Mouse (Mus musculus) myocyte (in vitro differentiated cells): ENCODE measurements around the gene Atp1b2.

Experiments
- CEBPB ChIP-seq: IDR thresholded peaks from 2 replicates; pipeline ENCODE4 v1.6.1; 2011; ENCODE audit warnings: mild to moderate bottlenecking, moderate library complexity; ENCODE audit not compliant: poor library complexity, insufficient read depth, severe bottlenecking
- E2F4 ChIP-seq: IDR thresholded peaks from one replicate; pipeline ENCODE4 v1.6.1; 2011; ENCODE audit warnings: mild to moderate bottlenecking, control low read depth, moderate library complexity; ENCODE audit not compliant: insufficient read depth
- MYOD1 ChIP-seq, 3 experiments: IDR thresholded peaks; one replicate each; pipeline ENCODE4 v1.6.1; 2011; ENCODE audit warnings: control low read depth in 2 of 3, low read depth in 2 of 3, mild to moderate bottlenecking in 2 of 3, moderate library complexity in 1 of 3; ENCODE audit not compliant: insufficient read length in 2 of 3, control insufficient read depth in 1 of 3
- POLR2A ChIP-seq: IDR thresholded peaks from one replicate; pipeline ENCODE4 v1.6.1; 2011; ENCODE audit warnings: low read depth, mild to moderate bottlenecking, control low read depth, moderate library complexity; ENCODE audit not compliant: insufficient read length
- POLR2AphosphoS2 ChIP-seq: IDR thresholded peaks from one replicate; pipeline ENCODE4 v1.6.1; 2011; ENCODE audit warnings: low read depth, control low read depth; ENCODE audit not compliant: insufficient read length
- TCF12 ChIP-seq: IDR thresholded peaks from one replicate; pipeline ENCODE4 v1.6.1; 2011; ENCODE audit warnings: mild to moderate bottlenecking, control low read depth; ENCODE audit not compliant: poor library complexity, insufficient read depth, severe bottlenecking
- USF1 ChIP-seq: IDR thresholded peaks from one replicate; pipeline ENCODE4 v1.6.1; 2011; ENCODE audit warnings: low read depth, mild to moderate bottlenecking, control low read depth, moderate library complexity

GRCm38 (mm10) chr11:69629802-69630201, 24.1 kb upstream of the Atp1b2 start:
- TF ChIP-seq POLR2A, result no peak
- TF ChIP-seq USF1, result no peak
- TF ChIP-seq E2F4, result no peak
- no peak for TF ChIP-seq MYOD1 (IDR thresholded peaks at IDR 0.05; ENCODE audit: control insufficient read depth in 1 of 3, insufficient read length in 2 of 3, low read depth in 2 of 3)
- no peak for TF ChIP-seq TCF12
- no peak for TF ChIP-seq CEBPB
- TF ChIP-seq POLR2AphosphoS2, result no peak
